Mouse (Mus musculus) granulocyte monocyte progenitor cell, adult 5-6 weeks (primary cell): Measurements from ENCODE around the gene Hmbs. TPM values are rescaled to one million over a fixed set of nuclear protein-coding genes. Genes with fewer than 3 reads are reported as not detected.
"Not testable (repeated sequence)": the region's sequence is repeated elsewhere in the genome, so short reads cannot be mapped to it uniquely, and the experiment has no call there.

Experiments
- ATAC-seq: replicated peaks from 2 replicates; pipeline ENCODE4 v1.8.0; 2016; ENCODE audit warnings: mild to moderate bottlenecking, moderate TSS enrichment, inconsistent platforms; ENCODE audit not compliant: poor library complexity, severe bottlenecking
- total RNA-seq, 2 experiments: library from RNA; stranded (forward) in 1 of 2; stranded (reverse) in 1 of 2; fragments of 200-712, 200-1000 nt in 1 of 2; fragments of >200 nt in 1 of 2; fragmentation: Nextera tagmentation in 1 of 2; gene quantifications; 2 replicates each; pipeline ENCODE4 v1.2.3; 2014 to 2017

The Hmbs gene
- total RNA-seq, 2 experiments from 2014 or later, result 47.4 to 92.6 TPM

DNA sequence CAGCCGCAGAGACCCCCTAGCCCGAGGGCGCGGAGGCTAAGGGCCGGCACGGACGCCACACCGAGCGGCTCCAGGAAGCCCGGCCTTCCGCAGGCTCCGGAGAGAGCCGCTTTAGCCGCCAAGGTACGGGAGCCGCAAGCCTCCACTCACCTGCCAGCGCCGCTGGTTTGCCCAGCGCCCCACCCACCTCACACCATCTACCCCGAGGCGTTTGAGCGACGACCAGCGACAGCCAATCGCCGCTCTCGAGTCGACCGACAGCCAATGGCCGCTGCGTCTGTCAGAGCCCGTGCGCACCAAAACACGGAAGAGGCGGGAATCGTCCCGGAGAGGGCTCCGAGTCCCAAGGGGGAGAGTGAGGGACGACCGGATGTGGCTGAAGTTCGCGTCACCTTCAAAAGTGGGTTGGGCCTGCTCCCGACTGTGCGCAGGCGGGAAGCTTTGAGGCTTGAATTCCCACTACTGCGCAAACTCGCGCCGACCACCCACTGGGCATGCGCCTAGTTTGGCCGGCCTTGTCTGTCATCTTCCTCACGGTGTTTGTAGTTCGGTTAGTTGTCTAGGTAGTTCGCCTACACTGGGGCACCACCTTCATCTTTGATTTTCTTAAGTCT is 38.5 kb downstream of the Hmbs start, which contains the start of gene Hinfp:
Gene Hinfp (minus strand): TSS at position 206 of the 614 bp plus-strand sequence.
- ATAC-seq, result peak; percentile 98

DNA sequence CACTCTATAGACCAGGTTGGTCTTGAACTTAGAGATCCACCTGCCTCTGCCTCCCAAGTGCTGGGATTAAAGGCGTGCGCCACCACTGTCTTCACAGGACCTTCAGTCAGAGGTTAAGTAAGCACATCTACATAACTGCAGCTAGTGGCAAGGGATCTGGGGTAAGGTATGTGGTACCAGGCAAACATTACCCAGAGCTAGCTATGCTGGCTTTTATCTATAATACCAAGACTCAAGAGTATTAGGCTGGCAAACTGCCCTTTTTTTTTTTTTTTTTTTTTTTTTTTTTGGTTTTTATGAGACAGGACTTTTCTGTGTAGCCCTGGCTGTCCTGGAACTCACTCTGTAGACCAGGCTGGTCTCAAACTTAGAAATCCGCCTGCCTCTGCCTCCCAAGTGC is 44.0 kb downstream of the Hmbs start:
- ATAC-seq, result not testable (repeated sequence)

DNA sequence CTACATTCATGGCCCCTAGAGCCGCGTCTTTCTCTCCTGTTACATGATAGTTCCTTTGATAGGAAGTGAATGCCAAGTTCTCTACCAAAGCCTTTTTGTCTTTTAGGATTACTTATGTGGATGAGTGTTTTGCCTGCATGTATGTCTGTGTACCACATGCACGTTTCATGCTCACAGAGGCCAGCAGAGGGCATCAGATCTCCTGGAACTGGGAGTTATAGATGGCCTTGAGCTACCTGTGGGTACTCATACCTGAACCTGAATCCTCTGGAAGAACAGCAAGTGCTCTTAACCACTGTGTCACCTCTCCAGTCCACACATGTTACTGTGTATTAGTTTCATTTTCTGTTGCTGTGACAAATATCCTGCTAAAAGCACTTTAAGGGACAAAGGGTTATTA is 51.5 kb downstream of the Hmbs start:
- no peak for ATAC-seq

DNA sequence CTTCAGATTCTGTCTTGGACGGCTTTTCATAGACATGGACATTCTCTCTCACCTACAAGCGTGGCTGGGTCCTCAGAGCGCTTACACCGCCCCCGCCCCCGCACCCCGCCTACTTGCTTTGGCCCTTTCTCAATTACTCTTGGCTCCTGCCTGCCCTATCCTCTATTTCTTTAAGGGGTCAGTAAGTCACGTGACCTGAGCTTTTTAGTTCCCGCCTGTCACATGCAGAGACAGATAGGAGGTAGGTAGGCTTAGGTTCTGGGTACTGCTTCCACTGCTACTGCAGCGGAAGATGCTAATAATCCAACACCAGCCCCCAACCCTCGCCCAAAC is 55.1 kb downstream of the Hmbs start:
- no peak for ATAC-seq

DNA sequence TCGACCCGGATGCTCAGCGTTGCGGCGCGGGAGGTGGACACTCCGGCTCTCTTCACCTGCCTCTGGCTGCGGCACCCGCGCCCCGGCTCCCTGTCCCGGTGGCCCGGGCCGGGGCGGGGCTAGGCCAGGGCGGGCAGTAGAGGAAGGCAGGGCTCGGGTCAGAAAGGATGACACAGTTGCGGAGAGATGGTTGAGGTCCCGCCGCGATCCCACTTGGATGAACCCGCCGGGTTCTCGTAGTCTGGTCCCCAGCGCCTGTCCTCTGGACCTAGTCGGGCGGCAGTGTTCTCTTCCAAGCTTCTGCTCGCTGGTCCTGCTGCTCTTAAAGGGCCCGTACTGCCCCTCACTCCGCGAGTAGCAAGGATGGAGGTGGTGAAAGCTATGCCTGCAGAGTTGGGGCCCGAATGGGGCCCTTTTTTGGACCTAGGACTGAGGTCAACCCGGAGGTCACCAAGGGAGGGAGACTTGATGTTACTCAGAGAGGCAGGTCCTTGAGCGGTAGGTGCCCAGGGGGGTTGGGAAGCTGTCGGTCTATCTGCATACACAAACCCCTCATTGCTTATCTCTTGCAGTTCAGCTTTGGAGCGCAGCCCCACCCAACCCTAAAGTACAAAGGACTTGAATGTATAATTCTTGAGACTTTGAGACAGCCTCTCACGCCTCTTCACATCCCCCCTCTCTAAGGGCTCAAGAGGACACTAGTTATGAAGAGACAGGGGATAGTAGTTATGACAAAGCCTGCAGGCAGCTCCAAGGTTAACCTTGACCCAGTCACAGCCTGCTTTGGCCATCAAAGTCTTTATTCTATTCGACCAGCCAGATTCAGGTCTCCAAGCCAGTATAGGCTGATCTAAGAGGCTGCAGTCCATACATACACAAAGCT is 55.7 kb downstream of the Hmbs start, which contains the start of gene Abcg4:
Gene Abcg4 (minus strand): TSS at position 540 of the 883 bp plus-strand sequence.
- ATAC-seq, result no peak

DNA sequence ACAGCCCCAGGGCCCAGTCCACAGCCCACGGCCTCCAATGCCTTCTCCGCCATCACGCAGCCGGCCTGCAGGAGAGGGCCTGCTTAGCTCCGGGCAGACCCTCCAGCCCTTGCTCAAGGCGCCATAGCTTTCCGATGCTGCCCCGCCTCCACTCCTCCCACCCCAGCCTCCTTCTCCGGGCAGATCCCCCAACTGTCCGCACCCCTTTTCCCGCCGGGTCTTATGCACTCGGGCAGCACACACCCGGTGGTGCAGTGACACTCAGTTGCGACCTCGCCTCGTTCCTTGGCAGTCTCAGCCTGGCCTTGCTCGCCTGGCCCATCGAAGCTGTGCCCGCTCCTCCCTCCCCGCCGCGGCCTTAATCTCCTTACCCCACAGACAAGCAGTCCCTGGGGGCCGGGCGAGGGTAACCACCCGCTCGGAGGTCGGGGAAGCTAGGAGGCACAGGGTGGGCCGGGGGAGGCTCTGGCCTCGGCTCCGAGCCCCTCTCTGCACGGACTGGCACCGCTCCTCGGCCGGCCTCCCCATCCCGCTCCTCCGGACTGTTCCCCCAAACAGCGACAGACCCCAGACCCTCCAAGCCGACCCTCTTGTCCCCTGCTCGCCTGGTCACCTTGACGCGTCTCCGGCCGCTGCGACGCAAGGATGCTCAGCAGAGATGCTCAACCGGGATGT is 56.5 kb downstream of the Hmbs start:
- peak; percentile 16 for ATAC-seq

DNA sequence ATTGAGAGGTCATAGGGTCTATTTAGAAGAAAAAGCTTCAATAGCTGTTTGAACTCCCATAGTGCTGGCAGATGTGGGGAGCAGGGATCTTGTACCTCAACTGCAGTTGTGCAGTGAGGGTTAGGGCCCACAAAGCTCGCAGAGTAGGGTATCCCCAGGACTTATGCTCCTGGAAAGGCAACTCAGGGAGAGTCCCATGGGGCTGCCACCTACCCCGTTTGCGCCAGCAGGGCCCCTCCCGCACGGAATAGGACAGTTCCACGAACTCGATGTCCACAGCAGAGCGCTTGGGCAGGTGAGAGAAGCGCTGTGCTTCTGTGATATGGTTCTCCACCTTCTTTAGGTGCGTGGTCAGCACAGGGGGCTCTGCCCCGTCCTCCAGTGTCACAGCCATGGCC is 57.0 kb downstream of the Hmbs start:
- ATAC-seq, result 0 out of 2 replicates have a peak, but pooled peaks have one; percentile 5

Other genes with a start within 250 kb of the Hmbs start
- not detected in 2 replicates for gene Mfrp, start 242.5 kb downstream of the Hmbs start, total RNA-seq (2014; fragmentation: Nextera tagmentation)
- gene Mfrp, start 242.5 kb downstream of the Hmbs start, total RNA-seq (2017), result 0.15 TPM in 1 of 2 replicates, not detected in the other
- not detected in 2 replicates for gene C1qtnf5, start 237.0 kb downstream of the Hmbs start, total RNA-seq (2014; fragmentation: Nextera tagmentation)
- gene C1qtnf5, start 237.0 kb downstream of the Hmbs start, total RNA-seq (2017), result not detected in 2 replicates
- gene Gm49380, start 230.7 kb downstream of the Hmbs start, total RNA-seq (2014; fragmentation: Nextera tagmentation), result not detected in 2 replicates
- gene Gm49380, start 230.7 kb downstream of the Hmbs start, total RNA-seq (2017), result not detected in 2 replicates
- gene Rnf26, start 230.7 kb downstream of the Hmbs start, total RNA-seq (2014; fragmentation: Nextera tagmentation), result 44.9 and 55.6 TPM in 2 replicates
- gene Rnf26, start 230.7 kb downstream of the Hmbs start, total RNA-seq (2017), result 17.8 and 19.3 TPM in 2 replicates
- not detected in 2 replicates for gene Mcam, start 209.8 kb downstream of the Hmbs start, total RNA-seq (2014; fragmentation: Nextera tagmentation)
- 0.47 and 1.7 TPM in 2 replicates for gene Mcam, start 209.8 kb downstream of the Hmbs start, total RNA-seq (2017)
- 89.7 and 108 TPM in 2 replicates for gene Cbl, start 110.2 kb downstream of the Hmbs start, total RNA-seq (2014; fragmentation: Nextera tagmentation)
- 40.3 and 42.9 TPM in 2 replicates for gene Cbl, start 110.2 kb downstream of the Hmbs start, total RNA-seq (2017)
- not detected in 2 replicates for gene Ccdc153, start 103.6 kb downstream of the Hmbs start, total RNA-seq (2014; fragmentation: Nextera tagmentation)
- gene Ccdc153, start 103.6 kb downstream of the Hmbs start, total RNA-seq (2017), result not detected in 2 replicates
- gene Pdzd3, start 92.8 kb downstream of the Hmbs start, total RNA-seq (2014; fragmentation: Nextera tagmentation), result not detected in 2 replicates
- gene Pdzd3, start 92.8 kb downstream of the Hmbs start, total RNA-seq (2017), result 0.22 TPM in 1 of 2 replicates, not detected in the other
- 4.9 and 11.1 TPM in 2 replicates for gene Nlrx1, start 75.6 kb downstream of the Hmbs start, total RNA-seq (2014; fragmentation: Nextera tagmentation)
- 7.3 and 8.4 TPM in 2 replicates for gene Nlrx1, start 75.6 kb downstream of the Hmbs start, total RNA-seq (2017)
- gene Abcg4, start 55.6 kb downstream of the Hmbs start, total RNA-seq (2014; fragmentation: Nextera tagmentation), result 0.21 TPM in 1 of 2 replicates, not detected in the other
- gene Abcg4, start 55.6 kb downstream of the Hmbs start, total RNA-seq (2017), result not detected in 2 replicates
- gene Hinfp, start 38.6 kb downstream of the Hmbs start, total RNA-seq (2014; fragmentation: Nextera tagmentation), result 12.7 TPM in 2 replicates
- 11.6 and 12.2 TPM in 2 replicates for gene Hinfp, start 38.6 kb downstream of the Hmbs start, total RNA-seq (2017)
- gene C2cd2l, start 23.9 kb downstream of the Hmbs start, total RNA-seq (2014; fragmentation: Nextera tagmentation), result 8.3 and 17.5 TPM in 2 replicates
- gene C2cd2l, start 23.9 kb downstream of the Hmbs start, total RNA-seq (2017), result 4.2 and 5.9 TPM in 2 replicates
- 41.0 and 48.8 TPM in 2 replicates for gene Dpagt1, start 18.2 kb downstream of the Hmbs start, total RNA-seq (2014; fragmentation: Nextera tagmentation)
- 18.2 and 26.4 TPM in 2 replicates for gene Dpagt1, start 18.2 kb downstream of the Hmbs start, total RNA-seq (2017)
- 76.3 and 96.9 TPM in 2 replicates for gene H2afx, start 9.5 kb downstream of the Hmbs start, total RNA-seq (2014; fragmentation: Nextera tagmentation)
- gene H2afx, start 9.5 kb downstream of the Hmbs start, total RNA-seq (2017), result 298 and 423 TPM in 2 replicates
- 25.8 and 27.1 TPM in 2 replicates for gene Vps11, start 17.4 kb upstream of the Hmbs start, total RNA-seq (2014; fragmentation: Nextera tagmentation)
- gene Vps11, start 17.4 kb upstream of the Hmbs start, total RNA-seq (2017), result 21.1 and 21.5 TPM in 2 replicates
- 126 and 142 TPM in 2 replicates for gene Hyou1, start 35.3 kb upstream of the Hmbs start, total RNA-seq (2014; fragmentation: Nextera tagmentation)
- 187 and 212 TPM in 2 replicates for gene Hyou1, start 35.3 kb upstream of the Hmbs start, total RNA-seq (2017)
- gene Slc37a4, start 52.6 kb upstream of the Hmbs start, total RNA-seq (2014; fragmentation: Nextera tagmentation), result 32.3 and 35.5 TPM in 2 replicates
- gene Slc37a4, start 52.6 kb upstream of the Hmbs start, total RNA-seq (2017), result 33.5 and 34.2 TPM in 2 replicates
- gene Rps25, start 62.9 kb upstream of the Hmbs start, total RNA-seq (2014; fragmentation: Nextera tagmentation), result 4,415 and 4,988 TPM in 2 replicates
- gene Rps25, start 62.9 kb upstream of the Hmbs start, total RNA-seq (2017), result 2,316 and 2,478 TPM in 2 replicates
- 52.2 and 78.5 TPM in 2 replicates for gene Trappc4, start 63.4 kb upstream of the Hmbs start, total RNA-seq (2014; fragmentation: Nextera tagmentation)
- 37.7 and 39.6 TPM in 2 replicates for gene Trappc4, start 63.4 kb upstream of the Hmbs start, total RNA-seq (2017)
- 22.4 and 46.8 TPM in 2 replicates for gene Ccdc84, start 74.3 kb upstream of the Hmbs start, total RNA-seq (2014; fragmentation: Nextera tagmentation)
- gene Ccdc84, start 74.3 kb upstream of the Hmbs start, total RNA-seq (2017), result 22.5 and 45.1 TPM in 2 replicates
- not detected in 2 replicates for gene Foxr1, start 96.9 kb upstream of the Hmbs start, total RNA-seq (2014; fragmentation: Nextera tagmentation)
- not detected in 2 replicates for gene Foxr1, start 96.9 kb upstream of the Hmbs start, total RNA-seq (2017)
- gene Upk2, start 110.7 kb upstream of the Hmbs start, total RNA-seq (2014; fragmentation: Nextera tagmentation), result not detected in 2 replicates
- not detected in 2 replicates for gene Upk2, start 110.7 kb upstream of the Hmbs start, total RNA-seq (2017)
- gene Bcl9l, start 138.6 kb upstream of the Hmbs start, total RNA-seq (2014; fragmentation: Nextera tagmentation), result 8.7 and 13.0 TPM in 2 replicates
- 1.6 and 2.6 TPM in 2 replicates for gene Bcl9l, start 138.6 kb upstream of the Hmbs start, total RNA-seq (2017)
- gene Cxcr5, start 217.6 kb upstream of the Hmbs start, total RNA-seq (2014; fragmentation: Nextera tagmentation), result not detected in 2 replicates
- gene Cxcr5, start 217.6 kb upstream of the Hmbs start, total RNA-seq (2017), result not detected in 2 replicates